Mouse (Mus musculus): ENCODE results near the gene Usp12. TPM values are rescaled to one million over a fixed set of nuclear protein-coding genes. Genes with fewer than 3 reads are reported as not detected.

Usp12 gene
- polyA plus RNA-seq, 1 experiment from 2014 or later, result 10.4 TPM

GRCm38 (mm10) chr5:146794084-146794852 lies 538 bp downstream of the Usp12 start:
- DNase-seq (ENCODE audit: low spot score) (no peak), ATAC-seq (ENCODE audit: low FRiP score, low TSS enrichment) (peak; percentile 34)
- under 1% methylated on average over 59 of the region's 83 CpGs for WGBS
- Histone ChIP-seq H3K4me3 (ENCODE audit: low read depth, low read length) (peak overlapping the region; percentile 94), H3K36me3 (ENCODE audit: control insufficient read depth, insufficient read depth, low read length) (no peaks in the 10 kb centered on the region), H3K9me3 (ENCODE audit: control insufficient read depth, low read length) (no peaks in the 10 kb centered on the region), H3K4me2 (replicated peaks; ENCODE audit: low read depth) (peak overlapping the region; percentile 93), H3K27me3 (ENCODE audit: control insufficient read depth, insufficient read depth, low read length) (no peaks in the 10 kb centered on the region), H3K4me1 (replicated peaks; ENCODE audit: control insufficient read depth, insufficient read depth) (peaks cover 7% of the 10 kb centered on the region; the same call in 1 of the 2 replicates), H3K27ac (replicated peaks) (peak overlapping the region; percentile 91), H3K9ac (ENCODE audit: low read length) (peak overlapping the region; percentile 94)
- TF ChIP-seq EP300 (optimal IDR thresholded peaks at IDR 0.05), result no peak
- TF ChIP-seq CTCF (IDR thresholded peaks at IDR 0.05; ENCODE audit: low read depth), result no peak

- 2% methylated on average over 18 of the region's 18 CpGs for WGBS
Measured at GRCm38 (mm10) chr5:146793630-146794083, 1.1 kb downstream of the Usp12 start.

GRCm38 (mm10) chr5:146792140-146792791 lies 2.5 kb downstream of the Usp12 start:
- no peak for ATAC-seq (ENCODE audit: low FRiP score, low TSS enrichment)
- WGBS, result 57% methylated on average over 7 of the region's 7 CpGs
- H3K4me2 ChIP-seq (replicated peaks; ENCODE audit: low read depth), result 0 out of 2 replicates have a peak overlapping the region, but pooled peaks have one; percentile 24

More at GRCm38 (mm10) chr5:146793630-146794083, 1.1 kb downstream of the Usp12 start:
- Histone ChIP-seq H3K27me3 (ENCODE audit: control insufficient read depth, insufficient read depth, low read length) (no peaks in the 10 kb centered on the region), H3K27ac (replicated peaks) (peak overlapping the region; percentile 91), H3K9ac (ENCODE audit: low read length) (peak overlapping the region; percentile 94), H3K4me2 (replicated peaks; ENCODE audit: low read depth) (peak overlapping the region; percentile 93), H3K36me3 (ENCODE audit: control insufficient read depth, insufficient read depth, low read length) (no peaks in the 10 kb centered on the region), H3K9me3 (ENCODE audit: control insufficient read depth, low read length) (no peaks in the 10 kb centered on the region), H3K4me3 (ENCODE audit: low read depth, low read length) (peak overlapping the region; percentile 94), H3K4me1 (replicated peaks; ENCODE audit: control insufficient read depth, insufficient read depth) (peaks cover 7% of the 10 kb centered on the region; the same call in 1 of the 2 replicates)
- TF ChIP-seq EP300 (optimal IDR thresholded peaks at IDR 0.05) (no peak), CTCF (IDR thresholded peaks at IDR 0.05; ENCODE audit: low read depth) (no peak)
- DNase-seq (ENCODE audit: low spot score), result no peak
- no peak for ATAC-seq (ENCODE audit: low FRiP score, low TSS enrichment)

GRCm38 (mm10) chr5:146790944-146791343 lies 3.9 kb downstream of the Usp12 start:
- 64% methylated on average over 8 of the region's 8 CpGs for WGBS
- Histone ChIP-seq H3K9me3 (ENCODE audit: control insufficient read depth, low read length) (no peaks in the 10 kb centered on the region), H3K4me1 (replicated peaks; ENCODE audit: control insufficient read depth, insufficient read depth) (peaks cover 7% of the 10 kb centered on the region; the same call in 1 of the 2 replicates), H3K4me3 (ENCODE audit: low read depth, low read length) (no peak overlapping the region), H3K36me3 (ENCODE audit: control insufficient read depth, insufficient read depth, low read length) (no peaks in the 10 kb centered on the region), H3K4me2 (replicated peaks; ENCODE audit: low read depth) (no peak overlapping the region), H3K27me3 (ENCODE audit: control insufficient read depth, insufficient read depth, low read length) (no peaks in the 10 kb centered on the region), H3K27ac (replicated peaks) (no peak overlapping the region), H3K9ac (ENCODE audit: low read length) (peak overlapping the region; percentile 13; the same call in 1 of the 2 replicates)
- no peak for ATAC-seq (ENCODE audit: low FRiP score, low TSS enrichment)
- no peak for TF ChIP-seq EP300 (optimal IDR thresholded peaks at IDR 0.05)
- TF ChIP-seq CTCF (IDR thresholded peaks at IDR 0.05; ENCODE audit: low read depth), result no peak
- DNase-seq (ENCODE audit: low spot score), result no peak

More at GRCm38 (mm10) chr5:146792140-146792791, 2.5 kb downstream of the Usp12 start:
- Histone ChIP-seq H3K4me3 (ENCODE audit: low read depth, low read length) (no peak overlapping the region), H3K36me3 (ENCODE audit: control insufficient read depth, insufficient read depth, low read length) (no peaks in the 10 kb centered on the region), H3K9me3 (ENCODE audit: control insufficient read depth, low read length) (no peaks in the 10 kb centered on the region), H3K27ac (replicated peaks) (no peak overlapping the region), H3K27me3 (ENCODE audit: control insufficient read depth, insufficient read depth, low read length) (no peaks in the 10 kb centered on the region), H3K4me1 (replicated peaks; ENCODE audit: control insufficient read depth, insufficient read depth) (peaks cover 7% of the 10 kb centered on the region; the same call in 1 of the 2 replicates), H3K9ac (ENCODE audit: low read length) (no peak overlapping the region)
- DNase-seq (ENCODE audit: low spot score), result no peak
- TF ChIP-seq CTCF (IDR thresholded peaks at IDR 0.05; ENCODE audit: low read depth), result no peak
- TF ChIP-seq EP300 (optimal IDR thresholded peaks at IDR 0.05), result no peak

GRCm38 (mm10) chr5:146789413-146789812 lies 5.4 kb downstream of the Usp12 start:
- H3K9me3 ChIP-seq (ENCODE audit: control insufficient read depth, low read length), result no peaks in the 10 kb centered on the region
- TF ChIP-seq EP300 (optimal IDR thresholded peaks at IDR 0.05) (no peak), CTCF (IDR thresholded peaks at IDR 0.05; ENCODE audit: low read depth) (no peak)
- H3K4me1 ChIP-seq (replicated peaks; ENCODE audit: control insufficient read depth, insufficient read depth), result peaks cover 7% of the 10 kb centered on the region; the same call in 1 of the 2 replicates
- H3K4me3 ChIP-seq (ENCODE audit: low read depth, low read length), result no peak overlapping the region
- ATAC-seq (ENCODE audit: low FRiP score, low TSS enrichment) (no peak), DNase-seq (ENCODE audit: low spot score) (no peak)
- WGBS, result 65% methylated on average over 9 of the region's 9 CpGs
- no peak overlapping the region for H3K9ac ChIP-seq (ENCODE audit: low read length)
- no peaks in the 10 kb centered on the region for H3K27me3 ChIP-seq (ENCODE audit: control insufficient read depth, insufficient read depth, low read length)
- no peaks in the 10 kb centered on the region for H3K36me3 ChIP-seq (ENCODE audit: control insufficient read depth, insufficient read depth, low read length)
- no peak overlapping the region for H3K27ac ChIP-seq (replicated peaks)
- H3K4me2 ChIP-seq (replicated peaks; ENCODE audit: low read depth), result no peak overlapping the region

Measured in stomach, postnatal 0 days (tissue).